Mouse (Mus musculus): ENCODE measurements around the gene Sppl3.

GRCm38 (mm10) chr5:115022021-115022420, 11.1 kb downstream of the Sppl3 start:
- TF ChIP-seq POLR2A (IDR thresholded peaks at IDR 0.05; ENCODE audit: insufficient read depth, low read length) (no peak), CTCF (IDR thresholded peaks at IDR 0.05; ENCODE audit: low read depth, low read length) (no peak)

All from ES-Bruce4 (cell line).